Mouse (Mus musculus): ENCODE measurements at regions not wholly inside any gene's neighbourhood (a gene's known extent, or its start where the extent isn't known, plus 50 kb on each side); places are given as distances from the start of the nearest gene placed in this dataset.
"Not testable (repeated sequence)": the region's sequence is repeated elsewhere in the genome, so short reads cannot be mapped to it uniquely, and the experiment has no call there.

DNA sequence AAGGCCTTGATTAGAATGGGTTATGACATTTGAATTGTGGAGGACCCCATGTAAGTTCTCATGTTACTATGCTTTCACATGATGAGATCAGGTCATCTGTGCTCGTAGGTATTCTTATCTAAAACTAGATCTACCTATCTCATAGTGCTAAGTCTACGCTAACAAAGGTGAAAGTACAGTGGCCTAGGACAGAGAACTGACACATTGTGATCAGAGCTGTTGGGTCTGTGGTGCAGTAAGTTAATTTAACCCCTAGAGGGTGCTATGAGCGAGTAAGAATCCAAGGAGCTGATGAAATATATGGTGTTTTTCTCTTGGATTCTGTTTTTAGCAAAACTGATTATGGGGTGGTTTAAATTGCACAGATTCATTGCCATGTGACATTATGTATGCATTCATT is 3638.6 kb downstream of the 9330182O14Rik start:
- H3K9me3 ChIP-seq (ENCODE audit: low read length), result no peaks in the 10 kb centered on the region
- DNase-seq, result peak; percentile 68
- H3K27me3 ChIP-seq (ENCODE audit: insufficient read depth, low read length), result no peaks in the 10 kb centered on the region
- no peak overlapping the region for H3K27ac ChIP-seq (ENCODE audit: low read depth, low read length)
- ATAC-seq, result peak; percentile 81
- H3K4me2 ChIP-seq (ENCODE audit: low read depth), result no peak overlapping the region
- no peak overlapping the region for H3K4me3 ChIP-seq (ENCODE audit: low read depth, low read length)
- no peaks in the 10 kb centered on the region for H3K36me3 ChIP-seq (ENCODE audit: insufficient read depth)
- no peaks in the 10 kb centered on the region for H3K4me1 ChIP-seq (ENCODE audit: insufficient read depth)
- 34% methylated on average over 3 of the region's 3 CpGs for WGBS
- no peak overlapping the region for H3K9ac ChIP-seq
- TF ChIP-seq CTCF (IDR thresholded peaks at IDR 0.05; ENCODE audit: low read depth), result peak; percentile 69

DNA sequence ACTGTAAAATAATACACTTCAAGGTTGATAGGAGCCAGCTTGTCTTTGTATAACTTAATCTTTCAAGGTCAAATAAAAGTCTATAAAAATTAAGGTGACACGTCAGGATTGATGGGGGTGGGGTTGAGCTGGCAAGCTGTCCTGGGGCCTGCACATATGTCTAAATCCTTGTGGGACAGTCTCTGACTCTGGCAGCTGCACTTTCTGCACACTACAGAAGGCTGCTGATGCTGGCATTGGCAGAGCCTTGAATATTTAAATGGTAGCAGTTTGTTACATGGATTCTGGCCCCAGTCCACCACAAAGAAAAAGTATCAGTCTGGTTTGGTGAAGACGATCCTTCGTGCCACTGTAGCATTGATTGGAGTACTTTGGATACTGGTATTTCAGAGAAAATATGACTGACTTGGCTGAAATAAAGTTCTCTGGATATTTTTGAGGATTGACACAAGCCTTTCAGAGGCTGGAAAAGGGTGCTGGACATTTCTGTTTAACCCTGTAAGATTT is 3648.0 kb downstream of the 9330182O14Rik start:
- H3K36me3 ChIP-seq (ENCODE audit: insufficient read depth); H3K9ac ChIP-seq; H3K4me1 ChIP-seq (ENCODE audit: insufficient read depth); H3K9me3 ChIP-seq (ENCODE audit: low read length); H3K4me3 ChIP-seq (ENCODE audit: low read depth, low read length); H3K27me3 ChIP-seq (ENCODE audit: insufficient read depth, low read length); H3K4me2 ChIP-seq (ENCODE audit: low read depth): not testable (repeated sequence)
- ATAC-seq, result peak; percentile 92
- H3K27ac ChIP-seq (ENCODE audit: low read depth, low read length), result peak overlapping the region; percentile 40; the same call in 1 of the 2 replicates
- DNase-seq, result peak; percentile 80
- WGBS, result 45% methylated on average over 3 of the region's 3 CpGs

DNA sequence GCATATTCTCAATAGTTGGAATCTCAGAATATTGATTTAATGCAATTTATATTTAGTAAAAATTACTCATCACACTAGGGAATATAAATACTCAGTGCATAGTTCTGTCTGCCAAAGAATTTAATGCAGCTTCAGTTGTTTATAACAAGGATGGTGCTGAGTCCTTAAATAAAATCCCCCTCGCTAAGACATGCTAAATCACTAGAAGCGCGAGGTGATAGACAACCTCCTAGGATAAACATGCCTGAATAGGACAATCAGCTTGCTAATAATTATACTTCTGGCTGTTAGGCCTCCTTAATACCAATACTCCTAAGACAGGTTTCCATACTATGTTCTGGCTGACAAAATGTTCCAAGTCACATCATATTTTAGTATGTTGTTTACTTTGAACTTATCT is 3650.0 kb downstream of the 9330182O14Rik start:
- peak; percentile 27; the same call in 1 of the 2 replicates for ATAC-seq
- no peaks in the 10 kb centered on the region for H3K27me3 ChIP-seq (ENCODE audit: insufficient read depth, low read length)

DNA sequence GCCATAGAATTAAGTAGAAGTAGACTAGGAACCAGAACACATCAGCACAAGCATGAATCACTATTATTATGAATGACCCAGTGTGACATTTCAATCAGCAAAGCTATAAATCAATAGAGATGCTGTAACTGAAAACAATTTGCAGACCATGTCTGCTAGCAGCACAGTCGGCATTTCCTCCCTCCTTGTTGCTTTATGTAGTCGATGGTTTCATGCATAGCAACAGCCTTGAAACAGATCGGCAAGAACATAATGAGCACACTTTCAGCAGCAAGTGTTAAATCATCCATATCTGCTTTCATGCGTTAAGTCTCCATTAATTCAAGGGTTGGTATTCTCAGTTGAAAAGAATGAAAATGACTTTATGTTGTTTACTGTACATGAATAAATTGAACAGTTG is 3669.2 kb downstream of the 9330182O14Rik start:
- ATAC-seq (peak; percentile 93), DNase-seq (peak; percentile 74)
- no peak overlapping the region for H3K4me3 ChIP-seq (ENCODE audit: low read depth, low read length)
- no peaks in the 10 kb centered on the region for H3K27me3 ChIP-seq (ENCODE audit: insufficient read depth, low read length)
- H3K4me1 ChIP-seq (ENCODE audit: insufficient read depth), result no peaks in the 10 kb centered on the region
- H3K9me3 ChIP-seq (ENCODE audit: low read length), result no peaks in the 10 kb centered on the region
- H3K36me3 ChIP-seq (ENCODE audit: insufficient read depth), result no peaks in the 10 kb centered on the region
- peak overlapping the region; percentile 76 for H3K27ac ChIP-seq (ENCODE audit: low read depth, low read length)
- no peak overlapping the region for H3K4me2 ChIP-seq (ENCODE audit: low read depth)
- H3K9ac ChIP-seq, result no peak overlapping the region
- 9% methylated on average over 4 of the region's 4 CpGs for WGBS
- TF ChIP-seq CTCF (IDR thresholded peaks at IDR 0.05; ENCODE audit: low read depth), result no peak

More for the DNA sequence above, 3650.0 kb downstream of the 9330182O14Rik start:
- Histone ChIP-seq H3K4me1 (ENCODE audit: insufficient read depth) (no peaks in the 10 kb centered on the region), H3K4me2 (ENCODE audit: low read depth) (no peak overlapping the region), H3K4me3 (ENCODE audit: low read depth, low read length) (no peak overlapping the region), H3K9ac (no peak overlapping the region), H3K9me3 (ENCODE audit: low read length) (no peaks in the 10 kb centered on the region), H3K27ac (ENCODE audit: low read depth, low read length) (no peak overlapping the region), H3K36me3 (ENCODE audit: insufficient read depth) (no peaks in the 10 kb centered on the region)
- TF ChIP-seq CTCF (IDR thresholded peaks at IDR 0.05; ENCODE audit: low read depth), result no peak
- WGBS, result 53% methylated on average over 3 of the region's 3 CpGs
- DNase-seq, result no peak
